Mouse (Mus musculus): ENCODE data around the gene Gm19684. TPM values are rescaled to one million over a fixed set of nuclear protein-coding genes. Genes with fewer than 3 reads are reported as not detected.
A peak's percentile ranks its signal among the peaks of the same experiment; 100 is the strongest.
"Not testable (repeated sequence)": the region's sequence is repeated elsewhere in the genome, so short reads cannot be mapped to it uniquely, and the experiment has no call there.

The Gm19684 gene
- total and polyA plus RNA-seq, 2 experiments: 0.11 to 0.18 TPM

DNA sequence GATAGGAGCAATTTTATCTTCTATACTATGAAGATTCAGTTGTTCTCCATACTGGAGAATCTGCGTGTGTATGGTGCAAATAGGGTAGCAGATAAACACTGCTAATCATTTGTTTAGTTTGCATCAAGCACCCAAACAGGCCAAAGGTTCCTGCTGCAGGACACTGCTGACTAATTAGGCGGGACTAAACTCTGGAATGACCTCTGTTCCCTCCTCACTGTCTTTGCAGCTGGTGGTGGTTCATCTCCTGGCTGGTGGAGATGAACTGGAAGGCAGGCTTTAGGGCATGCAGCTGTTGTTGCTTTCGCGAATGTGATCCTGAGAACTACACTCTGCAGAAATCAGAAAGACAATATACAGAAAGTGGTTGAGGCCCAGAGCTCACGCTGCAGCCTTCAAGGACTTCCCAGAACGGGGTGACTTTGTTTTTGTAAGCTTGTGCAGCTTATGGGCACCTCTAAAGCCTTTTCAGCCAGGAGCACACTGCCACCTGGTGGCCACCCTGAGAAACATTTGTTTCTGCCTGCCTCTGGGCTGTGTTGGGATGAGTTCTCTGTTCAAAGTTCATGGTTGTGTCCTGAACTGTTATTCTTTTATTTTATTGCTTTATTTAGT lies 7.4 kb upstream of the Gm19684 start:
- H3K27me3 ChIP-seq (ENCODE audit: control insufficient read depth, insufficient read depth, low read length); H3K4me1 ChIP-seq (ENCODE audit: control insufficient read depth, insufficient read depth, low read length); H3K4me3 ChIP-seq (ENCODE audit: insufficient read depth, low read depth, low read length); H3K27ac ChIP-seq (replicated peaks; ENCODE audit: insufficient read depth, low read depth, low read length); H3K79me2 ChIP-seq (ENCODE audit: control insufficient read depth, insufficient read depth, low read length); H3K9ac ChIP-seq (ENCODE audit: low read depth, low read length); H3K36me3 ChIP-seq (ENCODE audit: control insufficient read depth, insufficient read depth, low read length): not testable (repeated sequence)
- peak; percentile 76 for DNase-seq (ENCODE audit: extremely low read depth, low read depth, low spot score)
- peak; percentile 49 for TF ChIP-seq CTCF (IDR thresholded peaks at IDR 0.05; ENCODE audit: low read depth, low read length)
- 6% methylated on average over 6 of the region's 6 CpGs for WGBS

DNA sequence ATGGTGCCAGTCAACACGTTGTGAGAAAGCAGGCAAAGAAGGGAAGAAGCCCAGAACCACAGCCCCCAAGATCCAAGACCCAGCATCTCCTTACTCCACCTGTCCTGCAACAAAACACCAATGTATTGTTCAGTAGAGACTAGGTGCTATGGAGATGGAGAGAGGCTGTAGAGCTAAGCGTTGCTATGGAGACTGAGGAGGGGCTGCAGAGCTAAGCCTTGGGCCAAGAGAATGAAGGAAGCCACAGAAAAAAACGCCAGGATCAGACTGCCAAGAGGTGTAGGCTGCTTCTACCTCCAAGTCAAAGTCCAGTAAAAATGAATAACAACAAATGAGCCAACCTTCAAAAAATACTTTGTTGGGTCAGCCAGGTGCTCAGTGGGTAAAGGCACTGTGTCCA lies 4.9 kb upstream of the Gm19684 start:
- H3K36me3 ChIP-seq (ENCODE audit: control insufficient read depth, insufficient read depth, low read length); H3K9ac ChIP-seq (ENCODE audit: low read depth, low read length); H3K27ac ChIP-seq (replicated peaks; ENCODE audit: insufficient read depth, low read depth, low read length); H3K79me2 ChIP-seq (ENCODE audit: control insufficient read depth, insufficient read depth, low read length); H3K4me3 ChIP-seq (ENCODE audit: insufficient read depth, low read depth, low read length); H3K4me1 ChIP-seq (ENCODE audit: control insufficient read depth, insufficient read depth, low read length); H3K27me3 ChIP-seq (ENCODE audit: control insufficient read depth, insufficient read depth, low read length): not testable (repeated sequence)
- peak; percentile 23 for DNase-seq (ENCODE audit: extremely low read depth, low read depth, low spot score)
- WGBS: 39% methylated on average over 3 of the region's 3 CpGs

DNA sequence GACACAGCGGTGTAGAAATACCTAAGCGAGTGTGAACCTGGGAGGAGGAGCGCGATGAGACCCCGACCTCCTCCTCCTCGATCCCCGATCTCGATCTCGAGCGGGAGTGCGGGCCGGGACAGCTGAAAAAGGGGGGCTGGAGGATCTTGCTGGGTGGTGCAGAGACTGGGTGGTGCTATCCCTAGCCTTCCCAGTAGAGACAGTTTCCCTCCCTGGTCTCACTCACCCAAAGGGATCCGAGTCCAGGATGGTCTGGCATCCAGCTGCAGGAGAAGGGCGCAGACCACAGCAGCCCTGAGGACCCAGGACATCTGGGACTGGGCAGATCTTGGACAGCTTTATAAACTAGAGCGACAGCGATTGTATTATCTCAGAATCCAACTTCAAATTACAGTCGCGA lies 639 bp upstream of the Gm19684 start:
- not testable (repeated sequence) for H3K27ac ChIP-seq (replicated peaks; ENCODE audit: insufficient read depth, low read depth, low read length); H3K36me3 ChIP-seq (ENCODE audit: control insufficient read depth, insufficient read depth, low read length); H3K27me3 ChIP-seq (ENCODE audit: control insufficient read depth, insufficient read depth, low read length); DNase-seq (ENCODE audit: extremely low read depth, low read depth, low spot score); H3K79me2 ChIP-seq (ENCODE audit: control insufficient read depth, insufficient read depth, low read length); H3K4me1 ChIP-seq (ENCODE audit: control insufficient read depth, insufficient read depth, low read length)
- 11% methylated on average over 18 of the region's 18 CpGs for WGBS
- Histone ChIP-seq H3K4me3 (ENCODE audit: insufficient read depth, low read depth, low read length) (peak overlapping the region; percentile 60), H3K9ac (ENCODE audit: low read depth, low read length) (peak overlapping the region; percentile 62)

DNA sequence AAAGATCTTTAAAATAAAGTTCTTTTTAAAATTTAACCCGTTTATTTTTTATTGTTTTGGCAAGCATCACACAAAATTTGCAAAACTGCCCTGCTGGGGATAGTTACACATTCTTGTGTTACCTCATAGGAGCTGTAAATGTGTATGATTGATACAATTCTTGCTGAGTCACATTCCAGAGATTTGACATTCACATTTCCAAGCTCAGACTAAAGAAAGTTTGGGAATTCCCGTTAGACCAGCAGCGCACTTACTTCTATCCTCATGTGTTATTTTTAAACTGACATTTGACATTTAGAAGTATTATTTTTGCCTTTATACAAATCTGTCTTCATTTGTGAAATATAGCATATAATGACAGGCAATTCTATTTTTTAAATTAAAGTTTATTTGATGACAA lies 2.6 kb downstream of the Gm19684 start:
- H3K79me2 ChIP-seq (ENCODE audit: control insufficient read depth, insufficient read depth, low read length); H3K9ac ChIP-seq (ENCODE audit: low read depth, low read length); DNase-seq (ENCODE audit: extremely low read depth, low read depth, low spot score); H3K36me3 ChIP-seq (ENCODE audit: control insufficient read depth, insufficient read depth, low read length); H3K4me3 ChIP-seq (ENCODE audit: insufficient read depth, low read depth, low read length); H3K4me1 ChIP-seq (ENCODE audit: control insufficient read depth, insufficient read depth, low read length); H3K27me3 ChIP-seq (ENCODE audit: control insufficient read depth, insufficient read depth, low read length); H3K27ac ChIP-seq (replicated peaks; ENCODE audit: insufficient read depth, low read depth, low read length): not testable (repeated sequence)
- WGBS: 81% methylated on average over 3 of the region's 3 CpGs

DNA sequence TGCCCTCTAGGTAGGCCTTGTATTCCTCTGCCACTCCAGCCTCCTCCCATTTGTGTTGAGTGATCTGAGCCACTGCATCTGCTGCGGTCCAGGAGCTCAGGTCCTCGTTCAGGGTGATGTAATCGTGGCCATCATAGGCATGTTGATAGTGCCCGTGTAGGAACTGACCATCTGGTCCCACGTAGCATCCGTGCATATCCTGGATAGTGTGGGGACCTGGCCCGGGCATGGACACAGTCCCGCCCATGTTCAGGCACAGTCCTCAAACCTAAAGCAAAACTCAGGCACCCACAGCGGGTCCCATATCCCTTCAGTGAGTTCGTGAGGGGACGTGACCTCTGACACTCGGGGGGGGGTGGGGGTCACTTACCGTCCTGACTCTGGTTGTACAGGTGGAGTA lies 7.0 kb downstream of the Gm19684 start:
- H3K4me3 ChIP-seq (ENCODE audit: insufficient read depth, low read depth, low read length); H3K79me2 ChIP-seq (ENCODE audit: control insufficient read depth, insufficient read depth, low read length); H3K9ac ChIP-seq (ENCODE audit: low read depth, low read length); H3K27me3 ChIP-seq (ENCODE audit: control insufficient read depth, insufficient read depth, low read length); H3K27ac ChIP-seq (replicated peaks; ENCODE audit: insufficient read depth, low read depth, low read length); H3K4me1 ChIP-seq (ENCODE audit: control insufficient read depth, insufficient read depth, low read length); H3K36me3 ChIP-seq (ENCODE audit: control insufficient read depth, insufficient read depth, low read length); DNase-seq (ENCODE audit: extremely low read depth, low read depth, low spot score): not testable (repeated sequence)
- WGBS: 71% methylated on average over 11 of the region's 13 CpGs

DNA sequence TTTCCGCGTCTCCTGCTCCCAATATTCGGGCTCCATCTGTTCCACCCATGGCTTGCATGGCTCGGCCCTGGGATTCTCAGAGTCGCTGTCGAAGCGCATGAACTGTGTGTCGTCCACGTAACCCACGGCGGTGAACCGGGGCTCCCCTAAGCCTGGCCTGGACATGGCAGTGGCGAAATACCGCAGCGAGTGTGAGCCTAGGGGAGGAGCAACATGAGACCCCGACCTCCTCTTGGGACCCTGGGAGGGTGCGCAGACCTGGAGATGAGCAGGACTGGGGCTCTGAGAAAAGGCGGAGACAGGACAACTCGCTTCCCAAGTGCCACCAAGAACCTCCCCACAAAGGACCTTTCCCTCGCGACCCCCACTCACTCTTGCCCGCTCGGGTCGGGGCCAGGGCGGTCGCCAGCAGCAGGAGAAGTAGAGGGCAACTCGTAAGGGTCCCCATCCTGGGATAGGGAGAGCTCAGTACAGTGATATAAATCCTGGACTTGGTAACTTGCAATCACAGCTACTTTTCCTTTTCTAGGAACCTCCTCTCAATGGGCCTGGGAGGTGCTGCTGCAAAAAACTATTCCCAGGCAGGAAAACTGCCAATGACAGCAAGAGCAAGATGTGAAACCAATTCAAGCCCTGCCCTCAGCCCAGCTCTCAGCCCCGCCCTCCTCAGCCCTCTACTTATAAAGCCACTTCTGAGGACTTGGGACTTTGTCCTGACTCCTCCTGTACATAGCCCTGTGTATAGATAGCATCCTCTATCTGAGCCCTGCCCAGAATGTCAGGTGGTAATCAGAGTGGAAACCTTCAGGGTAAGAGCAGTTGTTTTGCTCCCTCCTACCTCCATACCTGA lies 7.7 kb downstream of the Gm19684 start, which contains the start of gene Gm7030:
Gm7030 (minus strand) TSS at position 458 of the 850 bp plus-strand sequence.
- DNase-seq (ENCODE audit: extremely low read depth, low read depth, low spot score); H3K79me2 ChIP-seq (ENCODE audit: control insufficient read depth, insufficient read depth, low read length); H3K4me3 ChIP-seq (ENCODE audit: insufficient read depth, low read depth, low read length); H3K9ac ChIP-seq (ENCODE audit: low read depth, low read length); H3K4me1 ChIP-seq (ENCODE audit: control insufficient read depth, insufficient read depth, low read length); H3K27ac ChIP-seq (replicated peaks; ENCODE audit: insufficient read depth, low read depth, low read length); H3K27me3 ChIP-seq (ENCODE audit: control insufficient read depth, insufficient read depth, low read length); H3K36me3 ChIP-seq (ENCODE audit: control insufficient read depth, insufficient read depth, low read length): not testable (repeated sequence)
- 49% methylated on average over 28 of the region's 28 CpGs for WGBS
